Mouse (Mus musculus): ENCODE measurements around the gene Sult5a1.

The Sult5a1 gene

GRCm38 (mm10) chr8:123101244-123101643 is 56.9 kb downstream of the Sult5a1 start:
- DNase-seq (ENCODE audit: low spot score), result no peak

GRCm38 (mm10) chr8:123100288-123100687 is 57.8 kb downstream of the Sult5a1 start:
- DNase-seq (ENCODE audit: low spot score), result no peak

GRCm38 (mm10) chr8:123097786-123098584 is 60.1 kb downstream of the Sult5a1 start:
- no peak for DNase-seq (ENCODE audit: low spot score)

- no peak for DNase-seq (ENCODE audit: low spot score)
Measured at GRCm38 (mm10) chr8:123097216-123097615, 60.9 kb downstream of the Sult5a1 start.
